17 mouse cellular contexts compared by ENCODE assay signal in genomic region chr19:21989857-21990256, GRCm38 (mm10).
"Had no signal": no experiment of that assay in that cellular context is flagged by ENCODE, and none has a peak within 500 bp of the region (broad histone marks: within the 10 kb centered on the region; RNA-seq: fewer than 3 reads in every experiment).

No protein-coding gene starts in this region.

- ATAC-seq: lung, postnatal 0 days; midbrain, embryonic 13.5 days; midbrain, embryonic 15.5 days had no signal

- H3K9ac ChIP-seq: lung, embryonic 15.5 days; midbrain, embryonic 13.5 days; midbrain, embryonic 15.5 days; neural tube, embryonic 12.5 days; stomach, embryonic 15.5 days had no signal

- DNase-seq: lung, adult 2 months; lung, postnatal 14 days; lung, postnatal 36 days; right cerebral cortex, postnatal 14 days; thymus, adult 2 months; thymus, postnatal 25 days; thymus, postnatal 4 days had no signal

- H3K27me3 ChIP-seq: lung, embryonic 15.5 days; megakaryocyte, embryonic 14.5 days; midbrain, embryonic 13.5 days; midbrain, embryonic 15.5 days; neural tube, embryonic 12.5 days; stomach, embryonic 15.5 days had no signal

- H3K36me3 ChIP-seq: lung, embryonic 15.5 days; midbrain, embryonic 13.5 days; midbrain, embryonic 15.5 days; neural tube, embryonic 12.5 days; stomach, embryonic 15.5 days had no signal

- H3K4me1 ChIP-seq: lung, embryonic 15.5 days; megakaryocyte, embryonic 14.5 days; midbrain, embryonic 13.5 days; midbrain, embryonic 15.5 days; neural tube, embryonic 12.5 days; stomach, embryonic 15.5 days had no signal

- H3K4me3 ChIP-seq: lung, embryonic 15.5 days; megakaryocyte, embryonic 14.5 days; midbrain, embryonic 13.5 days; midbrain, embryonic 15.5 days; neural tube, embryonic 12.5 days; stomach, embryonic 15.5 days had no signal

- H3K9me3 ChIP-seq: lung, embryonic 15.5 days; midbrain, embryonic 13.5 days; midbrain, embryonic 15.5 days; neural tube, embryonic 12.5 days; stomach, embryonic 15.5 days had no signal

- H3K4me2 ChIP-seq: lung, embryonic 15.5 days; midbrain, embryonic 11.5 days; midbrain, embryonic 13.5 days; midbrain, embryonic 15.5 days; neural tube, embryonic 12.5 days; stomach, embryonic 15.5 days had no signal

- H3K27ac ChIP-seq: lung, embryonic 15.5 days; macrophage; midbrain, embryonic 13.5 days; midbrain, embryonic 15.5 days; neural tube, embryonic 12.5 days; stomach, embryonic 15.5 days; stomach, postnatal 0 days had no signal
